19 mouse cellular contexts compared by ENCODE assay signal in the genomic region with DNA sequence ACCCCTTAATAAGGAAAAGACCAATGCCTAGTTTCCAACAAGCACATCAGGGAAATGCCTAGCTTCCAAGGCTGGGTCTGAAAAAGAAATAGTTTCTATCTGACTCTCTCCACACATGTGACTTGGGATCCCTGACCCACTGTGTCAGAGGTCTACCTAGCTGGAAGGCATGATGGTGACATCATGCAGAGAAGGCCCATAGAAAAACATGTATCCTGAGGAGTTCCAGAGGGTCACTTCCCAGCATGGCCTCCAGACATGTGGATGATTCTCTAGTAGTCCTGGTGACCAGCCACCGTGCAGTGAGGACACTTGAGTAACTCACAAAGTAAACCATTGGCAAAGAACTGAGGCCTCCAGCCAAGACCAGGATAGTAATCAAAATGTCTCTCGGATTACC. TPM values are rescaled to one million over a fixed set of nuclear protein-coding genes. Genes with fewer than 3 reads are reported as not detected.
DNase-seq lines count a peak whose midpoint lies in the region; TF ChIP-seq lines count a peak whose summit lies in the region.
"Had no signal": no experiment of that assay in that cellular context is flagged by ENCODE, and none has a peak within 500 bp of the region (broad histone marks: within the 10 kb centered on the region; RNA-seq: fewer than 3 reads in every experiment).

No protein-coding gene starts in this region.

- H3K27ac ChIP-seq in kidney, adult 2 months (ENCODE audit: insufficient read depth, low read depth, low read length): no peak overlapping the region
- peak overlapping the region; percentile 46 for H3K27ac ChIP-seq in testis, adult 2 months (ENCODE audit: control insufficient read depth, insufficient read depth, low read depth, low read length)
- H3K27ac ChIP-seq: embryonic facial prominence, embryonic 13.5 days; embryonic facial prominence, embryonic 15.5 days; forebrain, embryonic 10.5 days; forebrain, embryonic 12.5 days had no signal

- peak; percentile 4 for DNase-seq in kidney, adult 2 months
- no peak for DNase-seq in kidney, postnatal 36 days
- DNase-seq in testis, postnatal 10 days (ENCODE audit: low spot score): no peak
- no peak for DNase-seq in cerebellum, postnatal 10 days
- DNase-seq: adrenal gland, adult 8-10 months; adrenal gland, postnatal 14 days; adrenal gland, postnatal 36 days; cerebellum, adult 11-12 months; cerebellum, adult 2 months; cerebellum, adult 9-10 months; cerebellum, postnatal 14 days; cerebellum, postnatal 36 days; embryo, embryonic 11 days had no signal

- no peak overlapping the region for H3K4me3 ChIP-seq in kidney, adult 2 months (ENCODE audit: insufficient read depth, low read depth, low read length)
- H3K4me3 ChIP-seq in testis, adult 2 months (ENCODE audit: control insufficient read depth, low read depth, low read length): no peak overlapping the region
- H3K4me3 ChIP-seq: embryonic facial prominence, embryonic 13.5 days; embryonic facial prominence, embryonic 15.5 days; erythroblast, embryonic 14.5 days; forebrain, embryonic 10.5 days; forebrain, embryonic 12.5 days had no signal

- no peaks in the 10 kb centered on the region for H3K4me1 ChIP-seq in kidney, adult 2 months (ENCODE audit: control insufficient read depth, insufficient read depth, low read length)
- H3K4me1 ChIP-seq in testis, adult 2 months (ENCODE audit: control insufficient read depth, insufficient read depth, low read length): no peaks in the 10 kb centered on the region
- H3K4me1 ChIP-seq: embryonic facial prominence, embryonic 13.5 days; embryonic facial prominence, embryonic 15.5 days; forebrain, embryonic 10.5 days had no signal

- no peaks in the 10 kb centered on the region for H3K36me3 ChIP-seq in kidney, adult 2 months (ENCODE audit: control insufficient read depth, insufficient read depth, low read length)
- H3K36me3 ChIP-seq in testis, adult 2 months (ENCODE audit: control insufficient read depth, insufficient read depth, low read length): no peaks in the 10 kb centered on the region
- H3K36me3 ChIP-seq: embryonic facial prominence, embryonic 13.5 days; embryonic facial prominence, embryonic 15.5 days; forebrain, embryonic 10.5 days; forebrain, embryonic 12.5 days had no signal

- no peak for TF ChIP-seq CTCF in kidney, adult 2 months (conservative IDR thresholded peaks at IDR 0.05; ENCODE audit: insufficient read depth, insufficient read length, low read depth, low read length)
- TF ChIP-seq CTCF in testis, adult 2 months (IDR thresholded peaks at IDR 0.05; ENCODE audit: control insufficient read depth, insufficient read depth, insufficient replicate concordance, low read depth, low read length): no peak

- WGBS in kidney, adult 2 months: 58% methylated on average over 2 of the region's 2 CpGs

- no peak for TF ChIP-seq POLR2A in kidney, adult 2 months (IDR thresholded peaks at IDR 0.05; ENCODE audit: low read depth, low read length)
- TF ChIP-seq POLR2A in testis, adult 2 months (IDR thresholded peaks at IDR 0.05; ENCODE audit: control insufficient read depth, low read depth, low read length): no peak

- H3K27me3 ChIP-seq in kidney, adult 2 months (replicated peaks; ENCODE audit: control insufficient read depth, insufficient read depth, low read length): no peaks in the 10 kb centered on the region; the same call in 1 of the 2 replicates
- no peaks in the 10 kb centered on the region for H3K27me3 ChIP-seq in testis, adult 2 months (ENCODE audit: control insufficient read depth, insufficient read depth, low read length)
- H3K27me3 ChIP-seq: embryonic facial prominence, embryonic 13.5 days; embryonic facial prominence, embryonic 15.5 days; forebrain, embryonic 12.5 days had no signal

RNA-seq across cellular contexts. Expression of a gene that starts 5.8 kb away (rescaled TPM):
- 1.1 and 1.6 TPM in 2 replicates for polyA plus RNA-seq in kidney, adult 2 months (2012; rRNA removed)
- polyA plus RNA-seq in testis, adult 2 months (2012; rRNA removed): 91.8 and 114 TPM in 2 replicates
- polyA plus RNA-seq: erythroblast, embryonic 14.5 days had no signal

RNA-seq across cellular contexts. Expression of a gene that starts 42.8 kb away (rescaled TPM):
- polyA plus RNA-seq in kidney, adult 2 months (2012; rRNA removed): 7.0 and 9.6 TPM in 2 replicates
- 129 and 142 TPM in 2 replicates for polyA plus RNA-seq in testis, adult 2 months (2012; rRNA removed)

Comparison
In these comparisons a context has a peak if more than half of its experiments do, and no peak if none do; other contexts are left out.
1. RNA of a gene that starts 5.8 kb away (polyA plus RNA-seq): 91.8 to 114 TPM in testis, adult 2 months; 1.1 to 1.6 TPM in kidney, adult 2 months; every median in the first group is over 10 times any median in the second.
2. RNA of a gene that starts 42.8 kb away (polyA plus RNA-seq): 129 to 142 TPM in testis, adult 2 months; 7.0 to 9.6 TPM in kidney, adult 2 months; every median in the first group is over 10 times any median in the second.